Mouse (Mus musculus) spleen, postnatal 14 days (tissue): ENCODE data around the gene Clock.

Experiments
- DNase-seq, 2 experiments: peaks; one replicate each; pipeline ENCODE4 v3.0.0; 2021 to 2022; ENCODE audit warnings: low spot score in 2 of 2

Clock gene

DNA sequence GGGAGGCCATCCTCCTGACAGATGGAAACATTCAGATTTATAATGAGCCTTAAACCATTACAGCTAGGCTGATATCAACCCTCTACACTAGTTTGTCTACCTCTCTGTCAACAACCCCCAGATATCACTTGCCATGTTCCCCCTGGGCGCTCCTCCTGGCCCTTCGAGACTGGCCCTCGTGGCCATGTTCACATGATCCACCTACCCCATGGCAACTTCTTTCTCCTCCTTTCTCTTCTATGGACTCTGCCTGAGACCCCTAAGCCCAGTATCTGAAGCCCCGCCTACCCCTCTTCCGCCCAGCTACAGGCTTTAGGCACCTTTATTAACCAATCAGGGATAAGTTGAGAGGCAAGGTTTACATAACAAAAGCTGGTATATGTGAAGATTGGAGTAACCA is 124.8 kb downstream of the Clock start:
- DNase-seq = no peak

DNA sequence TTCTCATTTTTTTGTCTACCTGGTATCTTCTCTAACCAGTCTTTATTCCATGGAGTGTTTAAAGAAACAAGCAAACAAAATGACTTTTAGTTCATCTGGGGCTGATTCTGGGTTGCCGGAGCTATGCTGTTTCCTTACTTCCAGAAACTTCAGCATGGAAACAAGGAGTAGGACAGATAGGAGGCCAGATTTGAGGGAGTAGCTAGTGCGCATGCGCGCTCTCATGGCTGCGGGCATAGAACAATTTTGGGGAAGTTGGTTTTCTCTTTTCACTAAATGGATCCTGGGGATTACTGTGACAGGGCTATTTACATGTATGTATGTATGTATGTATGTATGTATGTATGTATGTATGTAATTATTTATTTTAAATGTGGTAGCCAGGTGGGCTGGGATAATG is 125.4 kb downstream of the Clock start:
- DNase-seq = no peak

DNA sequence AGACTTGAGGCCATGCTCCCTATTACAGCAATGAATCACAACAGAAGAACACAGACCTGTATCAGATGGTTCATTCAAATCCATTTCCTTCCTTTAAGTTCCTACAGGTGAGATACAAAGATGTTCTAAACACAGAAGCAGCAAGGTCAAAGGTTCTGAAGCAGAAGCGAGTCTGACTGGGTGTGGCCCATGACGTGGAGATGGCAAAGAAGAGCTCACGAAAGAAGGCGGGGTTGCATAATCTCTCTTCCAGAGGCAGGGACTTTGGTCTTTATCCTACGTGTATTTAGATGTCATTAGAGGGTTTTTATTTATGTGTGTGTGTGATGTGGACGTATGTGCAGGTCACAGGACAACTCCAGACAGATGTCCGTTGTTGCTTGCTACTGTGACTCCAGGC is 126.9 kb downstream of the Clock start:
- DNase-seq = no peak

DNA sequence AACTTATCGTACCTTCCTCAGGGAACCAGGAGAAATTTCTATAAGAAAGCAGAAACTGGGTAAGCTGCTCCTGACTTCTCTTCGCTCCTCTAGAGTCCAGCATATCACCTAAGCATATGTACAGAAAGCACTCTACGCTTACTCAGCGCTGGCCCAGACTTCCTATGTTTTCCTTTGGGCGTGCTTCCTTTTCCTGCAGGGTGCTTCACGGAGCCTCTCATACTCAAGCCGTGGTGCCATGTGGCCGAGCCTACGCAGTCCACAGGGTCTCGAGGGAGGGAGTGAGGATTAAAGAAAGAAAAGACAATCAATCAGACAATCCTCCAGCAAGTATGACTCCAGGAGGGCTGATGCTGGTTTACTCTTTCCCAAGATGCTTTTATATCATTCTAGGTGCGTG is 127.8 kb downstream of the Clock start:
- DNase-seq = no peak

DNA sequence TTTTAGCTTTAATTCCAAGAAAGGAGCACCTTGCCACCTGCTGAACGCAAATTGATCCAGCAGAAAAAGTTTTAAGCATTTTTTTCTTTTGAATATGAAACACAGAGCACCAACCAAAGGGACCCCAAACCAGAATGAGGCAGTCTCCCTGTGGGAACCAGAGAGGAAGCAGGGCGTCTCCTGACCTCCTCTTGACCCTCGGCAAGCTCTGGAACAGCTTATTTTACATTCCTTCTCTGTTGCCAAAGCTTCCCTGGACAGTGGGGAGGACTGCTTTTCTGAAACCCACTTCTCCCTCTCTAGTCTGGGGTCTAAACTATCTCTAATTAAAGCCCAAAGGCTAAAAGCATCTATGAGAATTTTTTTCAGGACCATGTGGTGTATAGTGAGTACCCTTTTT is 128.2 kb downstream of the Clock start:
- DNase-seq = no peak

DNA sequence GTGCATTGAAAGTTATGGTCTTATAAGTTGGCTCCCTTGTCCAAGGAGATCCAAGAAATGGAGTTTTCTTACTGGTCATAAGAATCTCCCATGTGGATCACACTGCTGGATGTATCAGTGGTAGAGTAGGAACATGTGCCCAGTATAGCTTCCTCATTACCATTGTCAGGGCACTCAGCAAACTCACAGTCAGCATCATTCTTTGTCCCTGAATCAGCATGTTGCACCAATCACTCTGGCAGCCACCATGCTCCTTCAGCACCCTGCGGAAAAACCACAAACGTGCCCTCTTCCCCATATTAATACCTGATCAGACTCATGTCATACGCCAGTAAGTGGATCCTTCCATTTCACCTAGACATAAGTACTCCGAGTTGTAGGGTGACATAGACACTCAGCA is 129.5 kb downstream of the Clock start:
- DNase-seq = no peak

DNA sequence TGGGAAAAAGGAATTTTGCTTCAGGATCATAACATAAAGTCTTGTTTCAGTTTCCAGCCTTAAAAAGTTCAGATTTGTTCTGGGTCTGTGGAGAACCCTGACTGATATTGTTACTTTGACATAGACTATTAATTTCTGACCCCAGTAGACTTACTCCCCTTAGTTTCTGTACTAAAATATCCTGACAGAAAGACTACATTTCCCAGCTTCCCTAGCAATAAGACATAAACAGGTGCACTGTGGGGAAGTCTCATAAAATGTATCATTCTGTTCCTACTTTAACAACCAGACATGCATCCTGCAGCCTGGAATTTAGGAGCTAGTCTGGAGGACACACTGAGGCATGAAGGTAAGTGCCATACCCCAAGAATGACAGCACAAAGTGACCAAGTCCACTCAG is 133.6 kb downstream of the Clock start:
- DNase-seq = no peak

DNA sequence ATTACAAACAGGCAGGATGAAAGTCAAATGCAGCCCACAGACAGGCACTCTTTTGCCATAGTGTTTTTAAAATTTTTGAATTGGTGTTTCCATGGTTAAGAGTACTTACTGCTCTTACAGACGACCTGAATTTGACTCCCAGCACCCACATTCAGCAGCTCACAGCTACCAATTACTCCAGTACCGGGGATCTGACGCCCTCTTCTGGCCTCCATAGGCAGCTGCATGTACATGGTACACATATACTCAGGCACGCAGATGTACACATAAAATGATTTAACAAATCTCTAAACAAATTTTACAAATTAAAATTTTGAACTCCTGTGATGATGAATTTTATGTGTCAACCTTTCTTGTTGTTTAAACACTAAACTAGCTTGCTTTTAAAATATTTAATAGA is 134.1 kb downstream of the Clock start:
- DNase-seq = no peak

DNA sequence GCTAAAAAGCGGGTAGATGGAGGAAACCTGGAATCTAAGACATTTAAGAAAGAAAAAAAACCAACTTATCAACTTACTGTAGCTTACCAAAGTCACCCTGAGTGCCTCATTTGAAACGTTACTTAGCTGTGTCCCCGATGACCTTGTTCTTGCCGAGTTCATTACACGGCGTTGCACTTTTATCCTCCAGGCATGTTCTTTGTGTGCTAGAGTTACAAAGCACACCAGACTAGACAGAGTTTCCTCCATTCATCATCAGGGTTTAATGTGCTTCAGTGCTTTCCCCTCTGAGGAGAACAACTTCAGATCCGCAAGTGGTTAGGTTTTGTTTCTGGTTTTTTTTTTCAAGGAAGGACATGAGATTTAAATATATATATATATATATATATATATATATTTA is 139.8 kb downstream of the Clock start:
- no peak for DNase-seq

DNA sequence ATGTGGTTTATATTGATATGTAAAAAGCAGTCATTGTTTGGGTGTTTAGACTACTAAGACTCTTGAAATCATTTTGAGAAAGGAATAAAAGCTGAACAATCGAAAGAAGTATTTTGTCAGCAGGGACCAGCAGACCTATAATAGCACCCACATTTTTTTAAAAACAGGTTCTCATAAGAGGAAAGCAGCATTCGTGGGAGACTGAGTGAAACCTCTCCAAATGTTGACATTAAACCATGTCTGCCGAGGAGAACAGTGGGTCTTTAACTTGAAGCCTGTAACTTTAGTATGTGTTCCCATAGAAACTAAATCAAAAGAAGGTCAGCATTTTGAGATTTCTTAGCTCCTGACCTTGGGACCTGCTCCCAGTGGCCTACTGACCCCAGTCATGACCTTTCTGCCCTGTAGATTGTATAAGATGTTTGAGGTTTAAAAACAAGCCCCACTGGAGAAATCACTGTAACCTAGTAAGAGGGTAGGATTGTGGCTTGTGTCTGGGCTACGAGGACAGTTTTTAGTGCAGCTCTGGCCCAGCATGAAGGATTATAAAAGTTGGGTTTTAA is 140.7 kb downstream of the Clock start:
- DNase-seq = no peak

DNA sequence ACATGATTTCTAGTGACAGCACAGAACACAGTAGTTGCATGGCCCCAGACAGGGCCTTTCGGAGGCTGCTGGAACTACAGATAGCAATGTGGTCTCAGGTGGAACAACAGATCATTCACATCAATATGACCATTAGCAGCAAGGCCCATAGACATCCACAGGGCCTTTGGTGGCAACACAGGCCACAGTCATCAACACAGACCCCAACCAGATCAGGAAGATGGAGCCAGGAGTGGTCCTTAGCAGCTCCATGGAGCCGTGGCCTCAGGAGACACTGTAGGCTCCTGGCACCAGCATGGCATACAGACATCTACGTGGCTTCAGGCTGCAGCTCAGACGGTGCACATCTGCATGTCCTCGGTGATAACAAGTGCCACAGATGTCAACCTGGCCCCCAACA is 141.7 kb downstream of the Clock start:
- no peak for DNase-seq

DNA sequence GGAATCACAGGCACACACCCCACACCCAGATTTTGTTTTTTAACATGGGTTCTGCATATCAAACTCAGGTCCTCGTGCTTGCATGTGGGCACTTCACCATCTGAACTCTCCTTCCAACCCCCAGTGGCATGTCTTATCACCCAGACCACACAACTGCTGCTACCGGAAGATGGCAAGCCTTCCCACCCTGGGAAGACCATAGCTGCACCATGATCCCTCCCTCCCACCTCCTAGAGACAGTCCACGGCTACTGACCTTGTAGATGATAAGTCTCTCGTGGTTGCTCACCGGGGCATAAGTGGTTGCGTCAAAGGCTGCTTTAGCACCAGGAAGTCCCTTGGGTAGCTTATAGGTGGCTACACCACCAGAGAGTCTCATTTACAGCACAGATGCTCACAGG is 143.1 kb downstream of the Clock start:
- DNase-seq = no peak

DNA sequence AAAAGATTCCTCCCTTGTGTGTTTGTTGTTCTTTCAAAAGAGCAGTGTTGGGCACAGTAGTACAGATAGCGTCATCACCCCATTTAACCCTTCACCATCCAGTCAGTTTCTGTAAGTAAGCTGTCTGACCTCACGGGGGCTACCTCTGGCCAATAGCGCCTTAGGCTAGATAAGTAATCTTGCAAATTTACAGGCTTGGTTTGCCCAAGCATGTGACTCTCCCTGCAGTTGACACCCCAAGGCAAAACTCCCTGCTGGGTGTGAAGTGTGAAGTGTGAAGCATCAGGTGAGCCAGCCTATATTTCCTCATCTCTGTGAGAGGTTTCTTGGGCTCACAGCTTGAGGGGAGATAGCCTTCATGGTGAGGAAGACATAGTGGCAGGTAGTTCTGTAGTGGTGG is 144.5 kb downstream of the Clock start:
- DNase-seq = no peak
